Mouse (Mus musculus) CH12.LX (cell line): ENCODE results near the gene Epop. TPM values are rescaled to one million over a fixed set of nuclear protein-coding genes. Genes with fewer than 3 reads are reported as not detected.

Source experiments
- DNase-seq: peaks from one replicate; pipeline ENCODE4 v3.0.0-alpha.2; 2013; ENCODE audit errors: extremely low read depth
- H3K27ac ChIP-seq: 2 replicates; pipeline ENCODE4 v1.5.1; 2012; ENCODE audit warnings: low read depth, mild to moderate bottlenecking, control low read depth, moderate library complexity; ENCODE audit not compliant: insufficient read depth
- H3K27me3 ChIP-seq: replicated peaks from 2 replicates; pipeline ENCODE3; 2012; ENCODE audit warnings: inconsistent platforms
- H3K36me3 ChIP-seq, 2 experiments: replicated peaks in 1 of 2; 2 replicates each; pipeline versions ENCODE3 to v1.6.1; 2012; ENCODE audit warnings: inconsistent platforms in 1 of 2, low read length in 1 of 2, mild to moderate bottlenecking in 1 of 2, mixed read lengths in 1 of 2, moderate library complexity in 1 of 2; ENCODE audit not compliant: control insufficient read depth in 1 of 2, insufficient read depth in 1 of 2
- H3K4me1 ChIP-seq, 2 experiments: 2 replicates each; pipeline ENCODE4 v1.6.1; 2012; ENCODE audit warnings: inconsistent platforms in 1 of 2, moderate library complexity in 1 of 2; ENCODE audit not compliant: insufficient read depth in 2 of 2, control insufficient read depth in 1 of 2
- H3K4me2 ChIP-seq: 2 replicates; pipeline ENCODE4 v1.6.1; 2012; ENCODE audit warnings: low read depth, mild to moderate bottlenecking, control low read depth; ENCODE audit not compliant: poor library complexity, insufficient read depth, severe bottlenecking
- H3K4me3 ChIP-seq, 3 experiments: fragments of 150-350 bp in 1 of 3; sonication (generic) in 1 of 3; replicated peaks in 1 of 3; 2 replicates each; pipeline versions ENCODE3 to v1.5.1; 2011 to 2012; ENCODE audit warnings: low read depth in 2 of 3, low read length in 2 of 3, mild to moderate bottlenecking in 2 of 3, moderate library complexity in 2 of 3, control low read depth in 1 of 3, improper control_type of control experiment in 1 of 3, inconsistent platforms in 1 of 3, mixed read lengths in 1 of 3; ENCODE audit not compliant: poor library complexity in 1 of 3
- H3K79me2 ChIP-seq: replicated peaks from 2 replicates; pipeline ENCODE4 v1.6.1; 2012; ENCODE audit warnings: mild to moderate bottlenecking, moderate library complexity; ENCODE audit not compliant: control insufficient read depth, poor library complexity, insufficient read depth, severe bottlenecking; ENCODE audit errors: extremely low read depth
- H3K9ac ChIP-seq: 2 replicates; pipeline ENCODE4 v1.6.1; 2012; ENCODE audit warnings: low read depth, mild to moderate bottlenecking, control low read depth, moderate library complexity; ENCODE audit not compliant: insufficient read depth
- H3K9me3 ChIP-seq: replicated peaks from 2 replicates; pipeline ENCODE3; 2012; ENCODE audit warnings: low read length, inconsistent platforms, mixed read lengths
- CHD2 ChIP-seq: IDR thresholded peaks from 2 replicates; pipeline ENCODE4 v1.6.1; 2011; ENCODE audit warnings: low read length, improper control_type of control experiment
- CTCF ChIP-seq, 2 experiments: IDR thresholded peaks in 1 of 2; conservative IDR thresholded peaks in 1 of 2; 2 replicates each; pipeline ENCODE4 v1.5.1; 2011 to 2012; ENCODE audit warnings: low read depth in 2 of 2, low read length in 2 of 2, improper control_type of control experiment in 1 of 2, inconsistent platforms in 1 of 2, mild to moderate bottlenecking in 1 of 2, moderate library complexity in 1 of 2
- E2F4 ChIP-seq: IDR thresholded peaks from 2 replicates; pipeline ENCODE4 v1.6.1; 2011; ENCODE audit warnings: low read depth, low read length, improper control_type of control experiment; ENCODE audit not compliant: insufficient replicate concordance
- HCFC1 ChIP-seq: IDR thresholded peaks from 2 replicates; pipeline ENCODE4 v1.6.1; 2012; ENCODE audit warnings: low read depth, mild to moderate bottlenecking, inconsistent platforms, low read length, improper control_type of control experiment
- IRF4 ChIP-seq: IDR thresholded peaks from 2 replicates; pipeline ENCODE4 v1.6.1; 2014; ENCODE audit warnings: low read depth, mild to moderate bottlenecking, inconsistent platforms, low read length, improper control_type of control experiment
- MAFK ChIP-seq: IDR thresholded peaks from 2 replicates; pipeline ENCODE4 v1.6.1; 2011; ENCODE audit warnings: low read length, improper control_type of control experiment; ENCODE audit not compliant: insufficient replicate concordance
- MAX ChIP-seq: IDR thresholded peaks from 2 replicates; pipeline ENCODE4 v1.6.1; 2011; ENCODE audit warnings: low read length, improper control_type of control experiment
- MAZ ChIP-seq: IDR thresholded peaks from 2 replicates; pipeline ENCODE4 v1.6.1; 2012; ENCODE audit warnings: low read depth, mild to moderate bottlenecking, inconsistent platforms, low read length, improper control_type of control experiment, moderate library complexity
- MEF2A ChIP-seq: IDR thresholded peaks from 2 replicates; pipeline ENCODE4 v1.6.1; 2014; ENCODE audit warnings: low read depth, mild to moderate bottlenecking, inconsistent platforms, low read length, improper control_type of control experiment, borderline replicate concordance
- MXI1 ChIP-seq: IDR thresholded peaks from 2 replicates; pipeline ENCODE4 v1.6.1; 2011; ENCODE audit warnings: mild to moderate bottlenecking, low read depth, low read length, improper control_type of control experiment
- NELFE ChIP-seq: IDR thresholded peaks from 2 replicates; pipeline ENCODE4 v1.6.1; 2011; ENCODE audit warnings: low read depth, low read length, improper control_type of control experiment
- NRF1 ChIP-seq: IDR thresholded peaks from 2 replicates; pipeline ENCODE4 v1.6.1; 2014; ENCODE audit warnings: low read depth, mild to moderate bottlenecking, inconsistent platforms, low read length, improper control_type of control experiment, moderate library complexity
- PAX5 ChIP-seq: IDR thresholded peaks from 2 replicates; pipeline ENCODE4 v1.6.1; 2012; ENCODE audit warnings: low read length, inconsistent platforms, mixed read lengths
- POLR2A ChIP-seq: IDR thresholded peaks from 2 replicates; pipeline ENCODE4 v1.6.1; 2011; ENCODE audit warnings: low read depth, mild to moderate bottlenecking, improper control_type of control experiment, low read length
- POLR2AphosphoS2 ChIP-seq: IDR thresholded peaks from 2 replicates; pipeline ENCODE4 v1.6.1; 2011; ENCODE audit warnings: low read depth, low read length, improper control_type of control experiment
- RAD21 ChIP-seq: IDR thresholded peaks from 2 replicates; pipeline ENCODE4 v1.6.1; 2011; ENCODE audit warnings: low read depth, mild to moderate bottlenecking, low read length, improper control_type of control experiment, moderate library complexity
- RCOR1 ChIP-seq: conservative IDR thresholded peaks from 2 replicates; pipeline ENCODE4 v1.6.1; 2012; ENCODE audit warnings: low read depth, mild to moderate bottlenecking, inconsistent platforms, low read length, improper control_type of control experiment
- SMC3 ChIP-seq: IDR thresholded peaks from 2 replicates; pipeline ENCODE4 v1.6.1; 2011; ENCODE audit warnings: low read depth, low read length, improper control_type of control experiment
- TBP ChIP-seq: conservative IDR thresholded peaks from 2 replicates; pipeline ENCODE4 v1.6.1; 2011; ENCODE audit warnings: low read depth, low read length, improper control_type of control experiment
- TCF12 ChIP-seq: IDR thresholded peaks from 2 replicates; pipeline ENCODE4 v1.6.1; 2014; ENCODE audit warnings: low read depth, mild to moderate bottlenecking, inconsistent platforms, low read length, improper control_type of control experiment
- USF1 ChIP-seq: IDR thresholded peaks from 2 replicates; pipeline ENCODE4 v1.6.1; 2014; ENCODE audit warnings: low read depth, mild to moderate bottlenecking, inconsistent platforms, low read length, improper control_type of control experiment
- USF2 ChIP-seq: conservative IDR thresholded peaks from 2 replicates; pipeline ENCODE4 v1.6.1; 2011; ENCODE audit warnings: low read depth, low read length, improper control_type of control experiment
- ZKSCAN1 ChIP-seq: IDR thresholded peaks from 2 replicates; pipeline ENCODE4 v1.6.1; 2012; ENCODE audit warnings: low read depth, inconsistent platforms, low read length, improper control_type of control experiment, borderline replicate concordance
- ZNF384 ChIP-seq: IDR thresholded peaks from 2 replicates; pipeline ENCODE4 v1.6.1; 2012; ENCODE audit warnings: low read depth, low read length, improper control_type of control experiment, inconsistent platforms
- dilution Hi-C: fragments of 300-500 bp; cut with MboI; formaldehyde crosslinking; loops from 2 replicates; pipeline ENCODE4 v1.14.3; 2020; ENCODE audit warnings: low sequenced_read_pairs; ENCODE audit not compliant: extremely low pct_unique_long_range_greater_than_20kb, extremely low pct_ligation_motif_present
- in situ Hi-C: fragments of 300-500 bp; cut with MboI; formaldehyde crosslinking; loops from 3 replicates; pipeline ENCODE4 v1.14.3; 2019; ENCODE audit warnings: low sequenced_read_pairs, low pct_ligation_motif_present, low pct_unique_long_range_greater_than_20kb, mixed read lengths
- polyA plus RNA-seq: library from polyadenylated mRNA; unstranded; fragments of >175 nt; gene quantifications from 2 replicates; pipeline ENCODE4 v1.2.1, GENCODE M21; 2012; ENCODE audit warnings: low read depth; ENCODE audit not compliant: insufficient read length
- total RNA-seq, 2 experiments: library from RNA; depleted of rRNA; stranded (reverse); fragments of 300-350 nt in 1 of 2; fragments of >200 nt in 1 of 2; gene quantifications; 2 replicates each; pipeline ENCODE4 v1.2.3; 2012 to 2014

The Epop gene
- total and polyA plus RNA-seq, 3 experiments = 2.1 to 8.4 (median 4.2) TPM

DNA sequence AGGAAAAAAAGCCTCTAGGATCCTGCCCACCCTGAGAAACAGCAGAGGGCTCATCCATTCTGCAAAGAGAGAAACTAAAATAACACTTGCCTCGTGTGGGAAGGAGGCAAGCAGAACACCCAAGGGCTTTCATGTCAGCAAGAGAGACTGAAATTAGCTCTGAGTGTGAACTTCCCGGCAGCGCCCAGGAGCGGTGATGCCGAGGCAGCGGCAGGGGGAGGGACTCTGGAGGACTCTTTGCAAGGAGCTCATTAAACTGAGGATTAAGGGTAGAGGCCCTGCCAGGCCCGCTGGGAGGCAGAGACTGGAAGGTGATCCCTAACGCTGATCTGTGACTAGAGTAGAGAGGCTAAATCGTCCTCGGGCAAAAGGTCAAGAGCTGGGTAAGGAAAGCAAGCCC is 40.3 kb downstream of the Epop start:
- in situ Hi-C loops (no loop called here), dilution Hi-C loops (no loop called here)
- H3K4me3 ChIP-seq = no peak overlapping the region
- H3K79me2 ChIP-seq = no peaks in the 10 kb centered on the region
- H3K4me1 ChIP-seq = peaks cover 3 to 26% of the 10 kb centered on the region in 2 experiments; a peak in 3 of 4 replicates
- no peak overlapping the region for H3K27ac ChIP-seq
- H3K9me3 ChIP-seq = no peaks in the 10 kb centered on the region
- no peak overlapping the region for H3K4me2 ChIP-seq
- no peak for DNase-seq
- no peaks in the 10 kb centered on the region for H3K36me3 ChIP-seq
- no peak overlapping the region for H3K9ac ChIP-seq
- TF ChIP-seq SMC3 = no peak
- TF ChIP-seq ZKSCAN1 = no peak
- H3K27me3 ChIP-seq = peaks cover 17% of the 10 kb centered on the region

DNA sequence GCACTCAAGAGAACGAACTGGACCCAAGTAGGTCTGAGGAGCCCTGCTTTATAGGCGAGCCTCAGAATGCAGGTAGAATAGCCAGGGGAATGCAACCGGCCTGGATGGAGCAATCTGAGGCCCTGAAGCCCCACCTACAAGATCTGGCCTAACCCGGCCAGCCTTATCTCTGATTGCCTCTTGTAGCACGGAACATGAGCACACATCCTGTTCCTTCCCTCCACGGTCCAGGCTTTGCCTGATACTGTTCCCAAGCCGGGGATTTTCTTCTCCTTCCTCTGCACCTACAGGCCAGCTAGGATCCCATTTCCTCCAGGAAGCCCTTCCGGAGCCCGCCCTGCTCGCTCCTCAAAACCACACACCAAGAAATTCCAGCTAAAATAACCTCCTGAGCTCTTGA is 43.6 kb downstream of the Epop start:
- Histone ChIP-seq H3K27me3 (peaks cover 30% of the 10 kb centered on the region), H3K4me3 (no peak overlapping the region), H3K9me3 (peaks cover 3% of the 10 kb centered on the region), H3K4me2 (no peak overlapping the region), H3K36me3 (no peaks in the 10 kb centered on the region), H3K4me1 (peaks cover 3 to 14% of the 10 kb centered on the region in 2 experiments; a peak in 3 of 4 replicates), H3K9ac (no peak overlapping the region), H3K79me2 (no peaks in the 10 kb centered on the region), H3K27ac (no peak overlapping the region)
- no peak for DNase-seq
- dilution Hi-C loops = no loop called here
- TF ChIP-seq NELFE (no peak), TCF12 (no peak), POLR2A (no peak), E2F4 (no peak), PAX5 (no peak), MEF2A (no peak), POLR2AphosphoS2 (no peak), HCFC1 (no peak), MAX (no peak)
- in situ Hi-C loops = no loop called here

DNA sequence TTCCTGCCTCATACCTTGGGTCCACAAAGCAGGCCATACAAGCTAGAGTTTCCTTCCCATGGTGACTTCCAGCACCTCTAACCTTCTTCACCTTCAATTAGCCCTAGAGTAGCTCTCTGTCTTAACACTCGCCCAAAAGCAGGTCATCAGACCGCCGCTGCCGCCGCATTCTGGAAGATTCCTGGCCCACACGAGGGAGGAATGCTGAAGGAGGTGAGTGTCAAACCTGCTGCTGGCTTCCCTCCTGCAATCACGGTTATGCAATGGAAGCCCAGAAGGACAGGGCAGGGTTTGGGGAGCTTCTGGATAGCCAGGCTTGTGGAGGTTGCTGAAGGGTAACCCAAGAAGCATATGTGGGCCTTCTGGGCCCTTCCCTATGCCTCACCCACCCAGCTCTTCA is 45.0 kb downstream of the Epop start:
- peaks cover 3 to 8% of the 10 kb centered on the region in 2 experiments; a peak in 3 of 4 replicates for H3K4me1 ChIP-seq
- DNase-seq = no peak
- H3K79me2 ChIP-seq = no peaks in the 10 kb centered on the region
- dilution Hi-C loops (no loop called here), in situ Hi-C loops (no loop called here)
- TF ChIP-seq MEF2A (no peak), RCOR1 (no peak), RAD21 (no peak), TCF12 (no peak), TBP (no peak), IRF4 (no peak), MAFK (no peak), MAZ (no peak), HCFC1 (no peak), USF1 (no peak), CHD2 (no peak), USF2 (no peak), SMC3 (no peak), CTCF (conservative IDR thresholded peaks at IDR 0.05 in 1 of 2, IDR thresholded peaks at IDR 0.05 in 1 of 2; ENCODE audit: low read depth in 2 of 2, low read length in 2 of 2) (no peak), MXI1 (no peak), ZNF384 (no peak), NRF1 (no peak), MAX (no peak)
- H3K9me3 ChIP-seq = peaks cover 3% of the 10 kb centered on the region
- no peak overlapping the region for H3K4me2 ChIP-seq
- peaks cover 43% of the 10 kb centered on the region for H3K27me3 ChIP-seq
- H3K9ac ChIP-seq = no peak overlapping the region
- no peaks in the 10 kb centered on the region for H3K36me3 ChIP-seq
- H3K27ac ChIP-seq = no peak overlapping the region
- no peak overlapping the region for H3K4me3 ChIP-seq
